Mouse (Mus musculus): ENCODE data around the gene Clspn.

Gene Clspn

GRCm38 (mm10) chr4:126637446-126637845 lies 80.7 kb downstream of the Clspn start:
- no peak for DNase-seq (ENCODE audit: low spot score)

GRCm38 (mm10) chr4:126639339-126639738 lies 82.6 kb downstream of the Clspn start:
- DNase-seq (ENCODE audit: low spot score), result no peak

- DNase-seq (ENCODE audit: low spot score), result no peak
Observed at GRCm38 (mm10) chr4:126641901-126642300, 85.2 kb downstream of the Clspn start.
